Mouse (Mus musculus) stomach, embryonic 14.5 days (tissue): ENCODE data around the gene Dpm1. TPM values are rescaled to one million over a fixed set of nuclear protein-coding genes. Genes with fewer than 3 reads are reported as not detected.

Experiments
- ATAC-seq: fragments of 200-750 bp; cut with Nextera tagmentation; 2 replicates; pipeline ENCODE4 v1.8.0; 2017; ENCODE audit warnings: low read depth, moderate TSS enrichment; ENCODE audit not compliant: insufficient number of reproducible peaks, insufficient read depth, low FRiP score
- H3K27ac ChIP-seq: fragments of 300-500 bp; sonication (generic); 2 replicates; pipeline ENCODE4 v1.5.1; 2014; ENCODE audit warnings: mild to moderate bottlenecking, low read length, moderate library complexity, mixed read lengths
- H3K27me3 ChIP-seq: fragments of 300-500 bp; sonication (generic); 2 replicates; pipeline ENCODE4 v1.6.1; 2014; ENCODE audit warnings: low read length, control low read depth, mixed read lengths; ENCODE audit not compliant: control insufficient read depth, insufficient read depth
- H3K36me3 ChIP-seq: fragments of 300-500 bp; sonication (generic); 2 replicates; pipeline ENCODE4 v1.6.1; 2014; ENCODE audit warnings: mild to moderate bottlenecking, control low read depth, low read length, moderate library complexity, mixed read lengths; ENCODE audit not compliant: control insufficient read depth, insufficient read depth
- H3K4me1 ChIP-seq: fragments of 300-500 bp; sonication (generic); 2 replicates; pipeline ENCODE4 v1.6.1; 2014; ENCODE audit warnings: low read length, control low read depth, mixed read lengths; ENCODE audit not compliant: control insufficient read depth, insufficient read depth
- H3K4me2 ChIP-seq: fragments of 300-500 bp; sonication (generic); replicated peaks from 2 replicates; pipeline ENCODE4 v1.6.1; 2014; ENCODE audit warnings: low read depth, low read length, control low read depth
- H3K4me3 ChIP-seq: fragments of 300-500 bp; sonication (generic); 2 replicates; pipeline ENCODE4 v1.5.1; 2014; ENCODE audit warnings: low read depth, low read length, control low read depth
- H3K9ac ChIP-seq: fragments of 300-500 bp; sonication (generic); replicated peaks from 2 replicates; pipeline ENCODE4 v1.6.1; 2014; ENCODE audit warnings: low read depth, mild to moderate bottlenecking, control low read depth, low read length, moderate library complexity, mixed read lengths
- H3K9me3 ChIP-seq: fragments of 300-500 bp; sonication (generic); 2 replicates; pipeline ENCODE4 v1.6.1; 2016; ENCODE audit warnings: low read depth, low read length, control low read depth; ENCODE audit not compliant: control insufficient read depth
- WGBS: fragments of 180-500 bp; shearing (Covaris S2); extraction: QIAGEN DNeasy Blood & Tissue Kit; methylation state at CpG from one replicate; pipeline ENCODE4 v1.1.7; 2014; 5-methylcytosine and 5-hydroxymethylcytosine counted together
- polyA plus RNA-seq: library from polyadenylated mRNA; unstranded; fragments of >200 nt; fragmentation: Nextera tagmentation; extraction: Ambion mirVana; gene quantifications from 2 replicates; pipeline ENCODE4 v1.2.1, GENCODE M21; 2014

The Dpm1 gene
- polyA plus RNA-seq, 1 experiment from 2014 or later = 82.3 TPM

GRCm38 (mm10) chr2:168195721-168196120 lies 34.7 kb downstream of the Dpm1 start:
- no peaks in the 10 kb centered on the region for H3K9me3 ChIP-seq
- WGBS = 49% methylated on average over 2 of the region's 2 CpGs
- H3K36me3 ChIP-seq = peaks cover 21% of the 10 kb centered on the region; the same call in 1 of the 2 replicates
- ATAC-seq = no peak
- no peak overlapping the region for H3K4me3 ChIP-seq
- H3K4me2 ChIP-seq = no peak overlapping the region
- peaks cover 60% of the 10 kb centered on the region for H3K4me1 ChIP-seq
- no peaks in the 10 kb centered on the region for H3K27me3 ChIP-seq
- H3K27ac ChIP-seq = no peak overlapping the region
- H3K9ac ChIP-seq = no peak overlapping the region

DNA sequence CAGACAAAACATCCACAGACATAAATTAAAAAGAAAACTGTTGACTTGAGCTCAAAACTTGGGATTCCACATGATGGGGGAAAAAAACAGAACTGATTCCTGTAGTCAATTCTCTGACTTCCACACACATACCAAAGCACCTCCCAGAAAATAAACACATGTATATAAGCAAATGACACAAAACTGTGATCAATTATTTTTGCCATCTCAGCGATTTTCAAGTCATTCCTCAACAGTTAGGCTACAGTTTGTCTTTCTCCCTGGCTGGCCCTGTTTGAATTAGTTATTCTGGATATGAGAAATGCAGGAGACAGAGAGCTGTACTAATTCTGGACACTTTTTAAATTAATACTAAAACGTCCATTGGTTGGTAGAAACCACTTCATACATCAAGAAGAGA lies 36.7 kb downstream of the Dpm1 start:
- Histone ChIP-seq H3K4me3 (no peak overlapping the region), H3K27me3 (no peaks in the 10 kb centered on the region), H3K4me2 (no peak overlapping the region), H3K4me1 (peaks cover 45% of the 10 kb centered on the region), H3K9ac (no peak overlapping the region), H3K9me3 (no peaks in the 10 kb centered on the region), H3K27ac (no peak overlapping the region), H3K36me3 (peaks cover 24% of the 10 kb centered on the region; the same call in 1 of the 2 replicates)
- 40% methylated on average over 2 of the region's 2 CpGs for WGBS
- no peak for ATAC-seq

- ATAC-seq = no peak
- Histone ChIP-seq H3K27me3 (no peaks in the 10 kb centered on the region), H3K36me3 (peaks cover 29% of the 10 kb centered on the region), H3K9ac (no peak overlapping the region), H3K9me3 (no peaks in the 10 kb centered on the region), H3K4me3 (no peak overlapping the region), H3K4me2 (no peak overlapping the region), H3K4me1 (peaks cover 34% of the 10 kb centered on the region), H3K27ac (no peak overlapping the region)
- 93% methylated on average over 2 of the region's 2 CpGs for WGBS
Measured at GRCm38 (mm10) chr2:168191856-168192255, 38.5 kb downstream of the Dpm1 start.

GRCm38 (mm10) chr2:168175946-168176345 lies 54.4 kb downstream of the Dpm1 start:
- no peak overlapping the region for H3K4me3 ChIP-seq
- no peak overlapping the region for H3K4me2 ChIP-seq
- ATAC-seq = no peak
- no peak overlapping the region for H3K9ac ChIP-seq
- H3K36me3 ChIP-seq = peaks cover 8% of the 10 kb centered on the region
- no peaks in the 10 kb centered on the region for H3K27me3 ChIP-seq
- WGBS = 47% methylated on average over 7 of the region's 7 CpGs
- no peaks in the 10 kb centered on the region for H3K4me1 ChIP-seq
- H3K9me3 ChIP-seq = no peaks in the 10 kb centered on the region
- H3K27ac ChIP-seq = no peak overlapping the region

- Histone ChIP-seq H3K27me3 (no peaks in the 10 kb centered on the region), H3K4me3 (no peak overlapping the region), H3K9me3 (no peaks in the 10 kb centered on the region), H3K4me1 (peaks cover 36% of the 10 kb centered on the region), H3K9ac (no peak overlapping the region), H3K4me2 (peak overlapping the region; percentile 35), H3K36me3 (no peaks in the 10 kb centered on the region), H3K27ac (peak overlapping the region; percentile 90; the same call in 1 of the 2 replicates)
- 13% methylated on average over 13 of the region's 13 CpGs for WGBS
- peak; percentile 79 for ATAC-seq
Measured at GRCm38 (mm10) chr2:168170167-168170685, 60.2 kb downstream of the Dpm1 start.

DNA sequence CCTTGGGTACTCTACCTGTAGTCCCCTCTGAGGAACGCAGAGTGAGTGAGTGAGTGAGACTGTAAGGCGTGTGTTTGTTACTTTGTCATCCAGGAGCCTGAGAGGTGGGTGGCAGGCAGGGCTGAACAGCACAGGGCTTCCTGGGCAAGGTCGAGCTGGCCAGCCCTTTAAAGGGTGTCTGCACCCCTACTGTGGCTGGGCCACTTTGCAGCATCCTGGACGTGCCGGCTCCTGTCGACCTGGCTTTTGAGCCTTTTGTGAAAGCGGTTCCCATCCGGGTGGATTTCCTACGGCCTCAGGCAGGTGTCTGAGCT lies 60.6 kb downstream of the Dpm1 start:
- Histone ChIP-seq H3K27me3 (no peaks in the 10 kb centered on the region), H3K36me3 (no peaks in the 10 kb centered on the region), H3K27ac (peak overlapping the region; percentile 90), H3K4me3 (no peak overlapping the region), H3K9me3 (no peaks in the 10 kb centered on the region), H3K9ac (no peak overlapping the region), H3K4me2 (peak overlapping the region; percentile 35), H3K4me1 (peaks cover 36% of the 10 kb centered on the region)
- peak; percentile 4; the same call in 1 of the 2 replicates for ATAC-seq
- WGBS = 4% methylated on average over 9 of the region's 9 CpGs

GRCm38 (mm10) chr2:168168892-168169799 lies 61.2 kb downstream of the Dpm1 start:
- ATAC-seq = peak; percentile 66
- Histone ChIP-seq H3K36me3 (no peaks in the 10 kb centered on the region), H3K4me1 (peaks cover 36% of the 10 kb centered on the region), H3K27me3 (no peaks in the 10 kb centered on the region), H3K9me3 (no peaks in the 10 kb centered on the region), H3K4me3 (no peak overlapping the region), H3K9ac (no peak overlapping the region), H3K4me2 (peak overlapping the region; percentile 35), H3K27ac (peak overlapping the region; percentile 90)
- WGBS = 26% methylated on average over 9 of the region's 9 CpGs

GRCm38 (mm10) chr2:168167781-168168180 lies 62.6 kb downstream of the Dpm1 start:
- H3K4me3 ChIP-seq = no peak overlapping the region
- H3K27ac ChIP-seq = no peak overlapping the region
- 44% methylated on average over 3 of the region's 3 CpGs for WGBS
- no peak overlapping the region for H3K9ac ChIP-seq
- H3K4me2 ChIP-seq = no peak overlapping the region
- no peaks in the 10 kb centered on the region for H3K9me3 ChIP-seq
- no peak for ATAC-seq
- peaks cover 36% of the 10 kb centered on the region for H3K4me1 ChIP-seq
- H3K27me3 ChIP-seq = no peaks in the 10 kb centered on the region
- no peaks in the 10 kb centered on the region for H3K36me3 ChIP-seq
